Mouse (Mus musculus) liver, adult 2 months (tissue): ENCODE measurements at regions not wholly inside any gene's neighbourhood (a gene's known extent, or its start where the extent isn't known, plus 50 kb on each side); places are given as distances from the start of the nearest gene placed in this dataset.

Experiments used
- CTCF ChIP-seq: fragments of 200-500 bp; IDR thresholded peaks from 2 replicates; pipeline ENCODE4 v1.5.1; 2011; ENCODE audit warnings: low read depth, low read length, control low read depth
- POLR2A ChIP-seq: fragments of 200-500 bp; IDR thresholded peaks from 2 replicates; pipeline ENCODE4 v1.6.1; 2011; ENCODE audit warnings: low read length, control low read depth; ENCODE audit not compliant: insufficient read depth; ENCODE audit errors: extremely low read depth

DNA sequence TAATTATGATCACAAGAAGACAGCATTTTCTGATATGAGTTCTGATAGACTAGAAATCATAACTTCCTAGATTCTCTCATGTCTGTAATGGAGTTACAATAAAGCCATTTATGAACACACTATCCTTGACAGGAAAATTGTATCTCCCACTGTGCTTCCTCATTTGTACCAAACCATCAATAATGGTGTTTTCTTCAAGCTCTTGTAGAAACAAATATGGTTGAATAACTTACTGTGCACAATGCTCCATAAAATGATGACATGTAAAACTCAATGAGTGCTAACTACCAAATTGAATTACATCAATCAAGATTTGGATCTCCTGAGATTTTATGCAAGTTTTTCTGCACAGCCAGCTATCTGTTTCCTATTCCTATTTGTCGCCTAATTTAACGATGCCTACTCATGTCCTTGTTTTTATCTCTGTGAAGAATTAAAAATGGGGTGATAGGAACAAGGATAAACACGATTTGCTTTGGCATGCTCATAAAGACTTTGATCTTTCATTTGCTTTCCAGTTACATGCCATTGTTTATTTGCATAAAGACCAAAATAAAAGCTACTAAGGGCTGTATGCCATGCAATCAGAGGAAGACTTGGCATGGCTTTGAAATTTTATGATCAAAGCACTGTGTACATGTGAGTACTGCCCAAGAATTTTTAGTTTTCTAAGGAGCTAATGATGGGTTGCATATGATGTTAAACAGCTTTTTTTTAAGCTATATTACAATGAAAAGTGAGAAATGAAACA, 780.6 kb upstream of the Slit2 start:
- TF ChIP-seq CTCF (no peak), POLR2A (no peak)
